Mouse (Mus musculus) stomach, postnatal 0 days (tissue): ENCODE data around the gene Vps13d. TPM values are rescaled to one million over a fixed set of nuclear protein-coding genes. Genes with fewer than 3 reads are reported as not detected.

ENCODE experiments used
- ATAC-seq: fragments of 200-750 bp; cut with Nextera tagmentation; 2 replicates; pipeline ENCODE4 v1.8.0; 2017; ENCODE audit not compliant: low FRiP score, low TSS enrichment
- DNase-seq: peaks from one replicate; pipeline ENCODE4 v3.0.0-alpha.2; 2016; ENCODE audit warnings: low spot score
- H3K27ac ChIP-seq: fragments of 300-500 bp; sonication (generic); replicated peaks from 2 replicates; pipeline ENCODE4 v1.5.1; 2014; ENCODE audit warnings: mild to moderate bottlenecking, control low read depth
- H3K27me3 ChIP-seq: fragments of 300-500 bp; sonication (generic); 2 replicates; pipeline ENCODE4 v1.6.1; 2014; ENCODE audit warnings: low read length; ENCODE audit not compliant: control insufficient read depth, insufficient read depth
- H3K36me3 ChIP-seq: fragments of 300-500 bp; sonication (generic); 2 replicates; pipeline ENCODE4 v1.6.1; 2014; ENCODE audit warnings: low read length, mixed read lengths; ENCODE audit not compliant: control insufficient read depth, insufficient read depth
- H3K4me1 ChIP-seq: fragments of 300-500 bp; sonication (generic); replicated peaks from 2 replicates; pipeline ENCODE4 v1.6.1; 2014; ENCODE audit warnings: antibody characterized with exemption; ENCODE audit not compliant: control insufficient read depth, insufficient read depth
- H3K4me2 ChIP-seq: fragments of 300-500 bp; sonication (generic); replicated peaks from 2 replicates; pipeline ENCODE4 v1.6.1; 2014; ENCODE audit warnings: low read depth, mild to moderate bottlenecking, control low read depth, moderate library complexity
- H3K4me3 ChIP-seq: fragments of 300-500 bp; sonication (generic); 2 replicates; pipeline ENCODE4 v1.5.1; 2014; ENCODE audit warnings: low read depth, low read length, control low read depth
- H3K9ac ChIP-seq: fragments of 300-500 bp; sonication (generic); 2 replicates; pipeline ENCODE4 v1.6.1; 2014; ENCODE audit warnings: mild to moderate bottlenecking, low read length, control low read depth, mixed read lengths
- H3K9me3 ChIP-seq: fragments of 300-500 bp; sonication (generic); 2 replicates; pipeline ENCODE4 v1.6.1; 2016; ENCODE audit warnings: low read length; ENCODE audit not compliant: control insufficient read depth
- CTCF ChIP-seq: IDR thresholded peaks from 2 replicates; pipeline ENCODE4 v1.5.1; 2016; ENCODE audit warnings: antibody characterized with exemption, low read depth, mild to moderate bottlenecking, moderate library complexity
- EP300 ChIP-seq: optimal IDR thresholded peaks from 2 replicates; pipeline ENCODE3; 2016; ENCODE audit warnings: antibody characterized with exemption
- WGBS: fragments of 180-500 bp; shearing (Covaris S2); extraction: QIAGEN DNeasy Blood & Tissue Kit; methylation state at CpG from one replicate; pipeline ENCODE4 v1.1.7; 2014; 5-methylcytosine and 5-hydroxymethylcytosine counted together
- polyA plus RNA-seq: library from polyadenylated mRNA; unstranded; fragments of >200 nt; fragmentation: Nextera tagmentation; extraction: Ambion mirVana; gene quantifications from 2 replicates; pipeline ENCODE4 v1.2.1, GENCODE M21; 2015

Gene Vps13d
- polyA plus RNA-seq, 1 experiment from 2014 or later = 7.2 TPM

DNA sequence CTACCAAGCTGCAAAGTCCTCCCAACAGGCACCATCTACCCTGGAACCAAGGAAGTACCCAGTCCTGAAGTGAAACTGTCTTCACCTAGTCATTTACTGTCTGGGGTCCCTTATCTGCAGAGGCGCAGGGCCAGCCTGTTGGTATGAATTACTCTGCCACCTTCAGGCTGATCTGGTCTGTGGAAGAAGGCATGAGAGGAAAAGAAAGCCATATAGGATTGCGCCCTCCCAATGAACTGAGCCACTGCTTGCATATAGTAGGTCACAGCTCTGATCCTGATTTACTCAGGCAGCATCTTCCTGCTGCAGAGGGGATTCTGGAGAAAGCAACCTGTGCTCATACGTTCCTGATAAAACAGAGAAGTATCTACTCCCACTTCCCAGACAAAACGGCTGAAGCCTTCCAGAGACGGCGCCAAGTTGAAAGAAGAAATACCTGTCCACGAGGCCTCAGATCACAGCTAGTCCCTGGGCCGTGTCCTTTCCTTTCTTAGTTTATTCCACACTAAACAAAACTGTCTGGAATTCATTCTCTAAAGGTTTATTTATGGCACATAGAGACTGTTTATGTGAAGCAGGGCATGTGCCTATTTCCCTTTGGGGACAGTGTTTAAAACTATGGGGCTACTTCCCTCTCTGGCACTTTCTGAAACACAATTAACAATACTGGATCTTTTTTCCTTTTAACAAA is 144.1 kb downstream of the Vps13d start:
- Histone ChIP-seq H3K9ac (no peak overlapping the region), H3K4me2 (no peak overlapping the region), H3K27me3 (no peaks in the 10 kb centered on the region), H3K36me3 (peaks cover 8% of the 10 kb centered on the region; the same call in 1 of the 2 replicates), H3K4me1 (no peaks in the 10 kb centered on the region), H3K27ac (no peak overlapping the region), H3K4me3 (no peak overlapping the region), H3K9me3 (no peaks in the 10 kb centered on the region)
- ATAC-seq (no peak), DNase-seq (no peak)
- TF ChIP-seq EP300 (no peak), CTCF (peak; percentile 66)
- WGBS = 34% methylated on average over 8 of the region's 8 CpGs

DNA sequence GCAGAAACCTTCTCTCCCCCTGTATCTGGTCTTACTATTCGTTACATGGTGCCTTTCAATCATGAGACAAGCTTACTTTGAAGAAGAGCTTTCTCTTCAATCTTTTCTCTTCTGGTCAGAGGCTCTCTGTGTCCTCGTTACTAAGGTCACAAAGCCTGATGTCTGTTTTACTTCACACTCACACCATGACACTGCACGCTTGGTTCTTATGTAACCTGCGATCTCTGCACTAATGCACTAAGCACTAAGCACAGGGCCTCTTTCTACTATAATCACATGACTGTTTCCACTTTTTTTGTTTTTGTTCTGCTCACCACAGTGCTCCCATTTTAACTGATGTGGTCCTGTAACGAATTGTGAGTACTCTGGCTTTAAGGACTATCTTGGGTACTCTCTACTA is 146.8 kb downstream of the Vps13d start:
- DNase-seq = no peak
- Histone ChIP-seq H3K4me2 (no peak overlapping the region), H3K4me1 (no peaks in the 10 kb centered on the region), H3K9ac (no peak overlapping the region), H3K9me3 (no peaks in the 10 kb centered on the region), H3K4me3 (no peak overlapping the region), H3K27me3 (no peaks in the 10 kb centered on the region), H3K27ac (no peak overlapping the region), H3K36me3 (peaks cover 7% of the 10 kb centered on the region; the same call in 1 of the 2 replicates)
- 82% methylated on average over 5 of the region's 5 CpGs for WGBS
- TF ChIP-seq CTCF (no peak), EP300 (no peak)
- no peak for ATAC-seq

DNA sequence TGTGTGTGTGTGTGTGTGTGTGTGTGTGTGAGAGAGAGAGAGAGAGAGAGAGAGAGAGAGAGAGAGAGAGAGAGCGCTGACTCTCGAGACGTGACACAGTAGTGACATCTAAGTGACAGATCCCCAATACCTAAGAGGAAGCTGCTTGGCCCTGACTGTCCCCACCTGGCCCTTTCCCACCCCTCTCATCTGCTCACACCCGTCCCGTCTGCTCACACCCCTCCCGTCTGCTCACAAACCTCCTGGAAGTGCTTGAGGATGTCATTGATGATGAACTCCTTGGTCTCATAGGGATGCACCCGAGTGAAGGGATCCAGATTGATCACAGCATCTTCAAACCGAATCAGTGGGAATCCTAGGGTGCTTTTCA is 148.8 kb downstream of the Vps13d start:
- H3K36me3 ChIP-seq = peaks cover 9% of the 10 kb centered on the region; the same call in 1 of the 2 replicates

DNA sequence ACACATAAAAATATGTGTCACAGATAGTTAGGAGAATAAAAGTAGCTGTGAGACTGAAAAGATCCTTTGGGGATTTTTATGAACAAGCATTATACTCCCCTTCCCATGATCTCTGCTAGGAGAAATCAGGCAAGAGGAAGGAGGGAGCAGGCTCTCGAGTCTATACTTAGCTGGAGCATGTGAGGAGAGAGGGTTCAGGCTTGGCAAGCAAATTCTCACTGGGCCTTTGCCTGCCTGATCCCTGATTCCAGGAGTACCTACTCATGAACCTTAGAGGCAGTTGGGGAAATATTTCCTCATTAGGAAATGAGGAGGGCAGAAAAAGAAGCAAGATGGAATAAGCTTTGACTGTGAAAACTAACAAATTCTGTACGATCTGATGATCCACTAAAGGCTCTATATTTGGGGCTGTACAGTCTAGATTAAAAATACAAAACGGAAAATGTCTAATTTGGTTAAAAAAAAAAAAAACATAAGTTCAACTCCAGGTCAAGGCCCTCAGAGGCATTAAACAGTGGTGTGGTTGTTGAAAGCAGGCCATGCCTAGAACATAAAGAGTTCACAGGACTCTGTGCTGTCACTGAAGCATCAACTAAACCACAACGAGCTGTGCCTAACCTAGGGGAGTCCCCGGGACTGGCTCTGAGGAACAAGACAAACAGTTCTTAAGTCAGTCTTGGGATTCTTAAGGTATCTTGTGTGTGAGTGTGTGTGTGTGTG is 149.3 kb downstream of the Vps13d start:
- Histone ChIP-seq H3K36me3 (peaks cover 9% of the 10 kb centered on the region; the same call in 1 of the 2 replicates), H3K4me3 (no peak overlapping the region), H3K4me1 (no peaks in the 10 kb centered on the region), H3K9me3 (no peaks in the 10 kb centered on the region), H3K27me3 (no peaks in the 10 kb centered on the region), H3K27ac (no peak overlapping the region), H3K9ac (no peak overlapping the region), H3K4me2 (no peak overlapping the region)
- DNase-seq = no peak
- TF ChIP-seq CTCF = no peak
- TF ChIP-seq EP300 = no peak
- 63% methylated on average over 5 of the region's 5 CpGs for WGBS
- ATAC-seq = no peak

More for the DNA sequence above, 148.8 kb downstream of the Vps13d start:
- no peaks in the 10 kb centered on the region for H3K27me3 ChIP-seq
- no peak overlapping the region for H3K27ac ChIP-seq
- no peak for ATAC-seq
- H3K9me3 ChIP-seq = no peaks in the 10 kb centered on the region
- 76% methylated on average over 6 of the region's 8 CpGs for WGBS
- H3K4me1 ChIP-seq = no peaks in the 10 kb centered on the region
- TF ChIP-seq CTCF (no peak), EP300 (no peak)
- DNase-seq = no peak
- H3K4me3 ChIP-seq = no peak overlapping the region
- H3K9ac ChIP-seq = no peak overlapping the region
- H3K4me2 ChIP-seq = no peak overlapping the region

DNA sequence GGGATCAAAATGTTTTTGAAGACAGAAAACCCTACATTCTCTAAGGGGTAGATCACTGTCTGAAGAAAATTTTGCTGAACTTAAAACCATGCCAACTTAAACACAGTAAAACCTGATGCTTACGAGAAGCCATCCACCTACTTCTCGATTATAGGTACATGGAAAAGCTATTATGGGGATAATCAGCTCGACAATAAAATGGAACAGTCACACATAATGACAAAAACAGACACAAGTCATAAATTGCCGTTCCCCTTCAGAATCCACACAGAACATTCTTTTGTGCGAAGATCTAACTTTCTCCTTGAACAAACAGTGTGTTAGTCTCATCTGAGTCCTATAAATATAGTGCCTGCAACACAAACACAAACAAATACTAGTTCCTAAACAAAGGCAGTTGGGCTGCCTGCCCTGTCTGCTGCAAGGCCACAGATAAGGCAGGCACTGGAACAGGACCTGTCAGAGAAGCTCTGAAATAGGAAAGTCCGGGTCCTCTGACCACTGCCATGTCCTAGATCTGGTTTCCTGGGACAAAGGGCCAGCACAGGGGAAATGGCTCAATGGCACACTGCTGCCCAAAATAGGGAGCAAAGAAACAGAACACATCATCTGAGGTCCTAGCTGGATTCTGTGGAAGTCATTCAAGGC is 153.5 kb downstream of the Vps13d start:
- DNase-seq (no peak), ATAC-seq (no peak)
- Histone ChIP-seq H3K4me1 (0 out of 2 replicates have a peak, but pooled peaks cover 2% of the 10 kb centered on the region), H3K4me2 (no peak overlapping the region), H3K9ac (no peak overlapping the region), H3K4me3 (no peak overlapping the region), H3K36me3 (peaks cover 13% of the 10 kb centered on the region; the same call in 1 of the 2 replicates), H3K27me3 (no peaks in the 10 kb centered on the region), H3K9me3 (no peaks in the 10 kb centered on the region), H3K27ac (no peak overlapping the region)
- TF ChIP-seq EP300 = no peak
- TF ChIP-seq CTCF = no peak
- 68% methylated on average over 6 of the region's 6 CpGs for WGBS
